Mouse (Mus musculus) cerebellum, adult 11 months (tissue): ENCODE results near the gene Lrrc28.
A peak's percentile ranks its signal among the peaks of the same experiment; 100 is the strongest.
"Not testable (repeated sequence)": the region's sequence is repeated elsewhere in the genome, so short reads cannot be mapped to it uniquely, and the experiment has no call there.

Experiments used
- DNase-seq: peaks from one replicate; pipeline ENCODE4 v3.0.0; 2022

Lrrc28 gene

DNA sequence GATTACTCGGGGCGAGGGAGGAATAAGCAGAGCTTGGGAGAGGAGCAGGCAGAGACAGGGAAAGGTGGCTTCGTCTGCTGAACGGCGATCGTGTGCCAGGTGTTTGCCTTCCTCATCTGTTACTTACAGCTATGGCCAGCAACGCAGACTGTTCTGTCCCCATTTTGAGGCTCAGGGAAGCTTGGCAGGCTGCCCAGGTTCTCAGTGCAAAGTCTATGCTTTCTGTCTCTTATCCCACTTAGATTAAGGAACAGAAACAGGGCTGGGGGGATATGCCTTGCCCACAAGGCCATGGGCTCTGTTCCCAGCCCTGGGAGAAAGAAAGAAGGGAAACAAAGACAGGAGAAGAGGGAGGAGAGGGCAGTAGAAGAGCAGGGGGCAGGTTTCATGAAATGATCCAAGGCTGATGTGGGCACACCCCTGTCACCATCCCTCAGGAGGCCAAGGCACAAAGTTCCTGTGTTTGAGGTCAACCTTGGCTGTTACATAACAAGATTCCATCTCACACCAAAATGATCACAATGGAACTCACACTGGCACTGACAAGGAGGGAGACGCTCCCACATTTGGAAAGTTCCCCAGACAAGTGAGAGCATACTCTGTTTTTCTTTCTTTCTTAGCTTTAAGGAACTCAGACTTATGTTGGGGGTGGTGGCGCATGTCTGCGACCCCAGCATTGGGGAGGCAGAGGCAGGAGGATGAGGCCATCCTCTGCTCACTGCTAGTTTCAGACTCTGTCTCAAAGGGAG lies 116.8 kb downstream of the Lrrc28 start:
- DNase-seq: peak; percentile 53

DNA sequence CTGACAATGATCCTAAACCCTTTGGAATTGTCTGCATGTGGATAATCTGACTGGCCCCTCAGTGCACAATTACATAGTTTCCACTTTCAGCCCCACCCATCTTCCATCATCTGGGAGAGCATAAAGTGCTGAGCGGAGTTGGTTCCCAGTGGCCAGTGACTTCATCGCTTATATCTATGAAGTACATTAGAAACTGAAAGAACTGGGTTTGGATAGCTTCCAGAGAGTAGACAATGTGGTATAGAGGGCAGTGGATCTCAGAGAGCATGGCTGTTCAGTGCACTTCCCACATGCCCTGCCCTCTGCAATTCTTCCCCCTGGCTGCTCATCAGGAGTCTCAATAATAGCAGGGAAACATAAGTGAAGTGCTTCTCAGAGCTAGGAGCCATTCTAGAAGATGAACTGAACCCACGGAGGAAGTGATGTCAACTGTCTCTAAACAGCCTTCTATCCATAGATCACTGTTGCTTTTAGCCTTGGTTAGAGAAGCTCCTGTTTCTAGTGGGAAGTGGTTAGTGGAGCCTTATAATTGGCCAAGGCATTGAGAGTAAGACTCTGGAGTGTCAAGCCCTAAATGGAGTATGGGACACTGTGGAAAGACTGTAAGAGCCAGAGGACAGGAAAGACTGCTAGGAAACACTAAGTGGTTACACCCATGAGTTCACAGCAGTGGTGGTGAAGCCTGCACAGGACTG lies 119.0 kb downstream of the Lrrc28 start:
- DNase-seq: no peak

DNA sequence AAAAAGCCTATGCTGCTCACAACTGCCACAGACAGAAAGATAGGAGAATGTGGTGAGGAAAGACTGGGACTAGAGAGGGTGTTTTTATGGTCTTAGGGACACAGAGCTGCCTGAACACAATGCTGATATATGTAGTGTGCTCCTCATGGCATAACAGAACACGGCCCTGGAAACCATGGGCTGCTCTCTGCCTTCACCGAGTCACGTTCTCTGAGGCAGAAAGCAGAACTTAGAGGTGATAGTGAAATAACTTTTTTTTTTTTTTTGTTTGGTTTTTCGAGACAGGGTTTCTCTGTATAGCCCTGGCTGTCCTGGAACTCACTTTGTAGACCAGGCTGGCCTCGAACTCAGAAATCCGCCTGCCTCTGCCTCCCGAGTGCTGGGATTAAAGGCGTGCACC lies 121.0 kb downstream of the Lrrc28 start:
- DNase-seq: not testable (repeated sequence)

DNA sequence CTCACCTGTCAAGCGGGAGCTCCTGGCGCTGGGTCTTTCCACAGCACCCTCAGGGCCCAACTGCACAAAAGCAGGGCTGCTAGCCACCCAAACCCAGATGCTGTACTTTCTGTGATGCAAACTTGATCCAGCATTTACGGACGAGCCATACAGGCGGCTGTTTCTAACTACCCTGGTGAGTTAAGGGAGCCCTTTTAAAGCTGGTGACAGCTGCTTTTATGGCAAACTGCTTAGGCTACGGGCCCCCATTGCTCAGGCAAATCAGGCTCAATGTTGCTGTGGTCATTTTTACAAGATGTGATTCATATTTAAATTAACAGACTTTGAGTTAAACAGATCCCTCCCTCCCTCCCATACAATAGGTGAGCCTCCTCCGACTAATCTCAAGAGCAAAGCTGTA lies 121.7 kb downstream of the Lrrc28 start:
- no peak for DNase-seq

DNA sequence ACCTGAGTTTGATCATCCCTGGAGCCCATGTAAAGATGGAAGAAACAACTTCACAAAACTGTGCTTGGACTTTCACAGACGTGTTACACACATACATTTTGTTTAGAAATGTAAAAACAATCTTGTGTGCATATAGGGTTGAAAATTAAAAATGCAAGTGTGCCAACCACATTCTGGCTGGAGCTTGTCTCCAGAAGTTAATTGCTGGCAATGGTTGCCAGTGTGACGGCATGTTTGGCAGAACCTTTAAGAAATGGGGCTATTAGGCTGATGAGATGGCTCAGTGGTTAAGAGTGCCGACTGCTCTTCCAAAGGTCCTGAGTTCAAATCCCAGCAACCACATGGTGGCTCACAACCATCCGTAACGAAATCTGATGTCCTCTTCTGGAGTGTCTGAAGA lies 123.3 kb downstream of the Lrrc28 start:
- not testable (repeated sequence) for DNase-seq

DNA sequence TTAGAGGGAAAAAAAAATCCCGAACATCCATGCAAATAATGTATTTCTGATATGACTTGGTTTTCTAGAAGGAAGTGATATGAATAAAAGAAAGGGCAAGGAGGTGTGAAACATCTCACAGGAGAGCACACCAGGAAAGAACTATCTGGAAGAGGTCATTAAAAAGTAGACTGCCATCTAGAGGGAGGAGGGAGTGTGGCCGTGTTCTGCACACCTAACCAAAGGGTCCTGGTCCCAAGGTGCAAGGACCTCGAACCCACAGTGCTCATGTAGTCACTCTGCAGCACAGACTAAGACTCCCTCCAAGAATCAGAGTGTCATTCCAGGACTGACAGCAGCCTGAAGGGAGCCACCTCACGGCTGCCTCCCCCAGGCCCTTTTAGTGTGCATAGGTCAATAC lies 124.1 kb downstream of the Lrrc28 start:
- DNase-seq: no peak

DNA sequence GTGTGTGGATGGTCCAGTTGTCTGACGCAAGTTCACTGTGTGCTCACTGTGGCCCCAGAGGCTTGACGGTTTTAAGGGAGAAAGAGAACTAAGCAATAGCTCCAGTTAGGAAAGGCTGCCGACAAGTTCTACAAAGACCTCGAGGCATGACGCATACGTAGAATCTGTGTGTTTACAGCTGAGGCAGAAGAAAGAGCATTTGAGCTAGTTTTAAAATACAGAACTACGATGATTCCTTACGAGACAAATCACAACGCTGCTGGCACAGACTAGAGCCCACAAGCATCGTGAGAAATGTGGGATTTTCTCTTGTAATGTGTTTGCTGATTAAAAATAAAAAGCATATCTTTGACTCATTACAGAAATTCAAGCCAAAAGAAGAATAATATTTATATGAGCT lies 125.1 kb downstream of the Lrrc28 start:
- DNase-seq: no peak

DNA sequence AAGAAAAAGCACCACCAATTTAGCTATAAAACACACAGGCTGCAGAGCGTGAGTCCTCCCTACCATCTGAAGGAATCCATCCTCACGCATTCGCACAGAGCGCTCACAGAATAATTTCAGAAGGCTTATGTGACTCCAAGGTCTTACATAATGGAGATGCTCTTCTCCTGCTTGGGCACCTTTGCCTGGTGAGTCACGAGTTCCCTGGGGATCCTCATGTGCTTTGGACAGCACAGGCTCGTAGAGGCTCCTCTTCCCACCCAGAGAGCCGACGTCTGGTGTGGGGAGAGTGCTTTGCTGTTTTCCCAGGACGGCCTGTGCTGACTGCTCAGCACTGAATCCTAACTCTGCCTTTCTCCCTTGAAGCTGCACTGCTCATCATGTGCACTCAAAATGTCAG lies 129.4 kb downstream of the Lrrc28 start:
- DNase-seq: no peak

DNA sequence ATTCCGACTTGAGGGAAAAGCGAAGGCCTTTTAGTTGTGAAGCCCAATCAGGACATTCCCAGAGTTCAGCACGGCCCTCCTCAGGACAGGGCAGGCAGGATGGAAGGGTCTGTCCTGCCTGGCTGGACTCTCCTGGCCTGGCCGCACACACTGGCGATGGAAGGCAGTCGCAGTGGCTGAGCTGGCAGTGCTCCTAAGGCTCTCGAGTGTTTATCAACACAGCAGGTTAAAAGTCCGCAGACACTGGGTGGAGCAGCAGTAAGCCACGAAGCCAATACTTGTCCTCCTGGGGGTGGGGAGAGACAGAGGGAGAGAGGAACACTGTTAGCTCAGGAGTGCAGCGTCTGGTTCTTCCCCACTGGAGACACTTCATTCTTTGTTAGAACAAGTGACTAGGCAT lies 130.2 kb downstream of the Lrrc28 start:
- DNase-seq: no peak

DNA sequence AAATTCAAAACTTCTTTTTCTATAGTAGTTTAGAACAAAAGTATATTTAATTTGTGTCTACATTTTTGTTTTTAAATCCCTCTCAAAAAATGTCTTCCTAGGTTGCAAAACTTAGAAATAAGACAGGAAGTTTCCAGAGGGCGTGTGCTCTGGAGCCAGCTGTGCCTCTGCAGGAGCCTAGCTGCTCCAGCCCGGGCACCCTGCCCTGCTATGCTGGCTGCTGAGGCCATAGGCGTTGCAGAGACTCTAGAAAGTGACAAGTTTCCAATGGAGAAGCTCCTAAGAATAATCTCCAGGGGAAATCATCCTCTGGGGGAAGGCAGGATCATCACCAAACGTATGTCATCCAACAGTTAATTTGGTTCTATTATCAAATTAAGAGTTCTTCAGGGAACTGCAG lies 130.7 kb downstream of the Lrrc28 start:
- DNase-seq: no peak

DNA sequence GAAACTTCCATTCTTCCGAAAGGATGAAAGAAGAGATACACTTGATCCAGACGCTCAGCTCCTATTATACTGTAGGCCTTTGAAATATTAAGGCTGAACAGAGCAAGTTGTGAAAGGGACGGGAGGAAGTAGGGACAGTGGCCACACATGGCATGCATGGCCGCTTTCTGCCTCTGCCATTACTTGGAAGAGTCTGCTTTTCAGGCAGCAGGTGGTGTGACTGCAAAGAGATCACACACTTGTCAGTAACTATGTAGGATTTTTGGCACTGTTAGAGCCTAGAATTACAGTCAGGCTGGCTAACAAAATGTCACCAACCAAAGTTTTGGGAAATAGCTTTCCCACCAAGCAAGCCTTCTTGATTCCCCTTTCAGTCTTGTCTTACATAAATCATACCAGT lies 131.4 kb downstream of the Lrrc28 start:
- no peak for DNase-seq

DNA sequence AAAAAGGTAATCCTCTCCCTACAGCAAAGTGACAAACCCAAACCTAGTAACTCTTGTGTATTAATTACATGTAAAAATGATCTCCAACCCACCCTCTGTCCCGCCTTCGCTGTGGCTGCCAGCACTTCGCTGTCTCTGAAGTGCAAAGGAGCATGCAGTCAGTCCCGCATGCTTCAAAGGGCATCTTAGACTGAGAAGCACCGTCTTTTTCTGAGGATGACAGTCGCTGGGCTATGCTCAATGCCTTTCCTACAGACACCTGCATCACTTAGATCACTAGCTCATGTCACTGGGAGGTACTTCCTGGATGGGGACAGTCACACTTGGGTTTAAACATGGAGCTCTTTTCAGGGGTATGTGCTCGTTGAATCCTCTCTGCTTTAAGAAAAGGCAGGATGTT lies 133.5 kb downstream of the Lrrc28 start:
- DNase-seq: no peak

DNA sequence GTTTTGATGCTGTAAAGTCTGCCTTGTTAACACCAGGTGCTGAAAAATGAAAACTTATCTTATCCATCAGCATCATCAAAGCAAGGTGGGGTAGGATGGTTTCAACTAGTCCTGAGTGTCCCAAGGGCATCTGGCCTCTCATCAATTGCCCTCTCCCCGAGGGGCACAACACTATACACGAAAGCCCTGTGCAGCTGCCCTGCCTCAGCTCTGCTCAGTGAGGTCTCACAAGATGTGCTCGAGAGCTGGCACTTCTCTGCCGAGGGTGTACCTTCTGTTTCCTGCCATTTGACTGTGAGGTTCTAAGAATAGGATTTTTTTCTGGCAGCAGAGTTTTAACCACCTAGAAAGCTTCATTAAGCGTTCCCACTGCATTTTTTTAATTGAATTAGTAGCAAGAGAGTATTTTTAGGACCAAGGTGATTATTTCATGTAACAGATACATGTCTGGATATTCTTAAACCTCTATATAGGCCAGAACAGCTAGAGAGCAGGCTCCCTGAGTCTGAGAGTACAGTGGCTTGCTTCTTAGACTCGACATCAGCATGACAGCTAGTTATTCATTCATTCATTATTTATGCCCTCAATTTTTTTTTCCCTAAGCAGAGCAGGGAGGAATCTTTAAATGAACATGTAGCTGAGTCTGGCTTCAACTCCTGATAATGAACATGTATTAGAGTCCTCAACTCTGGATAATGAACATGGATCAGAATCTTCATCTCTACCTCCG lies 141.6 kb downstream of the Lrrc28 start:
- DNase-seq: no peak

DNA sequence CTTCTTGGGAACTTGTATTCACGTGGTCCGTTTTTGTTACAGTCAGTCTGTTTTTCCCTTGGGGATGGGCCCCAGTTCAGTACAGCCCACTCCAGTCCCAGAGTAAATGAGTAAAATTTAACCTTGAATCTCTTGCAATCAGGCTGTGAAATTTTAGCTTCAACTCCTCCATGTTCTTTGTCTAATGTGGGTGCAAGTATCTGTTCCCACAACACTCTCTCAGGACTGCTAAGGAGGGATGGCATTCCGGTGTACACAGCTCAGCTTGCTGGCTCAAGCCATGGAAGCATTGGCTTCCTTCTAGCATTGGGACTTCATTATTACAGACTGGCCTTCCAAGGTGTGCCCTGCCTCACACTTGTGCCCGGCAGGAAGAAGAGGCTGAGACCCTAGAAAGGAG lies 142.4 kb downstream of the Lrrc28 start:
- DNase-seq: no peak

DNA sequence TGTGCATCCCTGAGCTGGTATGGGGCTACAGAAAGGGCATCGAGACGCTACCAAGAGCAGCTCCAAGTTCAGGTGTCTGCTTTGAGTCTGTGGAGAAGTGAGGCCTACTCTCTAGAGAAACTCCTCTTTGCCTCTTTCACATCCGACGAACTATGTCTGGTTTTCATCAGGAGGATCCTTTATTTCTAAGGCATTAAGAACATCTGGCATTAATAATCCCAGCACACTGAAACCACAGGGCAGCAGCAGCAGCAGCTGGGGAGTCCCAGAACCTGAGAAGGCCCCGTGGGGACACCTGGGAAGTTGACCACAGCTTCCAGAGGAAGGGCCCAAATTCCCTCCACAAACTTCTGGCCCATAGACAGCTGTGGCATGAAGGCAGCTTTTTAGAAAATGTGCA lies 144.2 kb downstream of the Lrrc28 start:
- no peak for DNase-seq

DNA sequence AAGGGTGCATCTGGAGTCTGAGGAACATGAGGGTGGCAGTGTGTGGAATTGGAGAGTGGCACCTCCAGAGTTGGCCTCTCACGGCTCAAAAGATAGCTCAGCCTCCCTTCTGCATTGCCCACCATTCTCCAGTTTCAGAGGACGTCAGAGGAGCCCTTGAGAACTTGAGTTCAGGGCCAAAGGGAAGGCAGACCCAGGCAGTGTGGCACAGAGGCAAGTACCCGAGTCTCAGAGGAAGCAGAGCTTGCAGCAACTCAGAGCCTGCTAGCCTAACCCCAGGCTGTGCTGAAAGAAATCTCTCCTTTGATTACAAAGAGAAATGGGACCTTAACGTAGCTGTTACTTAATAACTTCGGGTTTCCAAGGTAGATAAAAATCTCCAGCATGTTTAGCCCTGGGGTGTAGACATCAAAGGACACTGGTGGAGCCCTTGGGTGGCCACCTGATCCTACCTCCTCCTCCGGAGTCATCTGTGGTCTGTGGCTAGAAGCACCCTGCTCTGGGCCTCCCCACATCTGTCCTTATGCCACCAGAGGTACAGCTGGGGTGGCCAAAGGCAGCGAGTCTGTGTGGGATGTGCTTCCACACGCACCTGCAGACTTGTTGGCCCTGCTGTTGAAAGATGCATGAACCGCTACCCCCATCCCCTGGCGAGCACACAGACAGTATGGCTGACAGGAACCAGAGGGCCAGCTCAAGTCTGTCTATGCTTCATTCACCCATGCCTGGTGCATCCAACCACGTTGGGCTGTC lies 144.8 kb downstream of the Lrrc28 start:
- no peak for DNase-seq

DNA sequence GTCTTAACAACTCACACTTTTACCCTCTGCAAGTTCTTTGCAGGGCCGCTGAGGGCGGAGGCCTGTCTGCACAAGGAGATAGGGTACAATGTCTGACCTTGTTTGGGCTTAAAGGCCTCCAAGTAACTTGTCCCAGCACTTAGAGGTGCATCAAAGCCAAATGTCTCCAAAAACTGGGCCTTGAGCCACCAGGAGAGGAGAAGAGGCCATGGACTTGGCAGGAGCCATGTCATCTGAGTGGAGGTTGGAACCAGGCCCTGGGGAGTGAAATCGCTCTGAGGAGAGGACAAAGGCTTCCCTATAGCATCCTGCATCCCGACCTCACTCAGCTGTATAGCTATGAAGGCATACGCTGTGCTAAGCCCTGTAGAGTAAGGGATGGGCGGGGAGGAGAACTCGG lies 145.6 kb downstream of the Lrrc28 start:
- DNase-seq: peak; percentile 53

DNA sequence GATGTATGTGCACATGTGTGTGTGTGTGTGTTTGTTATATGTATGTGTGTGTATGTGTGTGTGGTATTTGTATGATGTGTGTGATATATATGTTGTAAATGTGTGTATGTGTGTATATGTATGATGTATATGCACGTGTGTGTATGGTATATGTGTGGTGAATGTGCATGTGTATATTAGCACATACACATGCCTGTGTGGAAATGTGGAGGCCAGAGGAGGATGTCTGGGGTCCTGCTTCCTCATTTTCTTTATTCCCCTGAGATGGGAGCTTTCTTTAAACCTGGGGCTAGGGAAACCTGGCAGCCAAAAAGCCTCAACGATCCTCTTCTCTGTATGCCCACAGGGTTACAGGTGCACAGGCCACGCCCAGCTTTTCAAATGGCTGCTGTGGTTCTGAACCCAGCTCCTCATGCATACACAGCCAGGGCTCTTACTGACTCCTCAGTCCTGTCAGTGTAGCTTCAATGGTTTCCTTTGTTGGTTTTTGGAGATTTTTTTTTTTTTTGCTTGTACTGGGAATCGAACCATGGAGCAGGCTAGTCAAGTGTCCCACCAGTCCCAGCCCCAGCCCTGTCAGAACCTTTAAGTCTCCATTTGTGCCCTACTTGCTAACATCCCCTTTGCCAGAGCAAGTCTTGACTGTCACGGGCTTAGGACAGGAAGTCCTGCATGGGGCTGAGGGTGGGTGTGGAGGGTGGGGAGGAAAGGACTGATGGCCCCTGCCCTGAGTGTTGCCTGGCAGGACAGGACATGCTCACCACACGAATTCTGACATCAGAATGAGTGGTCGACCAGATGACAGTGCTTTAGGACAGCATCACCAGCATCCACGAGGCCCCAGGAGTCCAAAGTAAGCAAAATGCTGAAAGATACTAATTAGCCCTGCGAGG lies 151.0 kb downstream of the Lrrc28 start:
- DNase-seq: no peak

DNA sequence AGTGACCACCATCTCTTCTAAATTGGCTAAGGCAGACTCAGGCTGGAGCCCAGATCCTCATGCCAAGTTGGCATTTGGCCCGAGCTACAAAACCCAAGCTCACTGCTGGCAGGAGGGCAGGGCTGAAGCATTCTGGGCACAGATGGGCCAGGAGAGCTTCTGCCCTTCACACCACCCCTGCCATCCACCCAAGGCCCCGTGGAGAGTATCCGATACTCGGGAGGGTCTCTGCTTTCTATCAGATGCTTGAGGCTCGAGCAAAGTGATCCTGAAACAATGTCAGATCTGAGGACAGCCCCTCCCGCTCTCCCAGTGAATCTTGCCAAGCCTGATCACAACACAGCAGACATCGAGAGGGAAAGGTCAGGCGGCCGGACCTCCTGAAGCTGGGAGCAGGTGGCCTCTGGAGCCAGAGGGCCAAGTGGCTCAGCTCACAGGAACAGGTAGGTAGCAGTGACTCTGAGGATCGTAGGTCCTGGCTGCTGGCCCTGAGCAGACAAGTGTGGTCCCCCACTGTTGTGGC lies 157.1 kb downstream of the Lrrc28 start:
- peak; percentile 96 for DNase-seq

DNA sequence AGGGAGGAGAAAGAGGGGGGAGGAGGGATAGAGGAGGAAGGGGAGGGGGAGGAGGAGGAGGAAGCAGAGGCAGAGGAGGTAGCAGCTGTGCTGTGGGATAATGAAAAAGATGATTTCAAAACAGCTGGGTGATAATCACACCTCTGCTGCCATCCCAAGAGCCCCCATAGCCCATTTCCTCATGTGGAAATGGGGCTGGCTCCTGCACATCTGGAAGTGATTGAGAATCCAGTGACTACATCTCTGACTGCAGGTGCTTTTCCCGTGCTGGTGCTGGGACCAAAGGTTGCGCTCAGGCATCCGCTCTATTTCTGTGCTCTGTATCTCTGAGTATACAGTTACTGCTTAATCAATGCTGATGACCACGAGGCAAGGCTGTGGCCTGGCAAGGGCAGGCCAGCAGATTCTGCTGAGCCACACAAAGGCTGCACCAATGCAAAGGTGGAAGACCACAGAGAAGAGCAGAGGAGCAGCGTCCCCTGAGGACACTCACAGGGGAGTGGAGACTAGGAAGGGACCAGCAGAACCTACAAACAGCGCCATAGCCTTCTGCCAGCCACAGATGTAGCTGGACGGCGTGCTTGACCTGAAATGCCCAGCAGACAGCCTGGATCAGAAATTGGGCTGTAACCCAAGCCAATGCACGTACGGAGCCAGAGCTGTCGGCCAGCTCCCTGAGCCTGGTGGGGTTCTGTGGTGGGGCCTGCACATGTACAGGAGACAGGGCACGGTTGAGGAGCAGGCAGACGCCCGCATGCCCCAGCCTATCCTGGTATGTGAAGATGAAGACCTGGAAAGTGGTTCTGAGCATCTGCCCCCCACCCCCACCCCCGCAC lies 157.9 kb downstream of the Lrrc28 start:
- DNase-seq: peak; percentile 74

DNA sequence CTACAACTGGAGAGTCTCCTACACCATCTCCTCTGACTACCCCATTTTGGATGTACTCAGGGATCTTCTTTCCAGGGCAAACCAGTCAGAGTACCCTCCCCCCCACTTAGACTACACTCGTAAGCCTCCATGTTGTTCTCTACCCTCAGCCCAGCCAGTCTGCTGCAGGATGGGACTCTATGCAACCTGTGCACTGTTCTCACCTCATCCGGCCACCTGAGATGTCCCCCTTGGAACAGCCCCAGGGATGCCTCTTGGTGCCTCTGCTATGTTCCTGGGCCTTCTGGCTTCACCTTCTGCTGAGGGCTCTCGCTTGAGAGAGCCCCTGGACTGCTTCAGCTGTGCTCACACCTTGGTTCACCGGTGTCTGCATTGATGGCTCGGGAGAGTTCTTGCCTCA lies 158.7 kb downstream of the Lrrc28 start:
- peak; percentile 35 for DNase-seq
